Mouse (Mus musculus): ENCODE measurements around the gene Nfe2. TPM values are rescaled to one million over a fixed set of nuclear protein-coding genes. Genes with fewer than 3 reads are reported as not detected.

The Nfe2 gene
- polyA plus RNA-seq, 1 experiment from 2014 or later = 2.0 TPM

GRCm38 (mm10) chr15:103300560-103300959 is 42.4 kb upstream of the Nfe2 start:
- Histone ChIP-seq H3K9ac (no peak overlapping the region), H3K4me3 (replicated peaks) (no peak overlapping the region)
- WGBS = 15% methylated on average over 2 of the region's 2 CpGs

GRCm38 (mm10) chr15:103300067-103300471 is 41.9 kb upstream of the Nfe2 start:
- Histone ChIP-seq H3K4me3 (replicated peaks) (peak overlapping the region; percentile 6), H3K27me3 (no peaks in the 10 kb centered on the region), H3K9me3 (replicated peaks) (no peaks in the 10 kb centered on the region), H3K4me1 (peaks cover 87% of the 10 kb centered on the region), H3K9ac (no peak overlapping the region), H3K27ac (replicated peaks) (peak overlapping the region; percentile 95), H3K36me3 (peaks cover 18% of the 10 kb centered on the region; the same call in 1 of the 2 replicates), H3K4me2 (replicated peaks) (peak overlapping the region; percentile 38)
- 5% methylated on average over 18 of the region's 18 CpGs for whole genome bisulfite sequencing
- ATAC-seq (ENCODE audit: insufficient number of reproducible peaks, low FRiP score, low TSS enrichment, low read depth) = peak; percentile 17; the same call in 1 of the 2 replicates

More at GRCm38 (mm10) chr15:103300560-103300959, 42.4 kb upstream of the Nfe2 start:
- peak overlapping the region; percentile 38 for H3K4me2 ChIP-seq (replicated peaks)
- H3K27ac ChIP-seq (replicated peaks) = peak overlapping the region; percentile 95
- no peaks in the 10 kb centered on the region for H3K27me3 ChIP-seq
- H3K9me3 ChIP-seq (replicated peaks) = no peaks in the 10 kb centered on the region
- peaks cover 18% of the 10 kb centered on the region; the same call in 1 of the 2 replicates for H3K36me3 ChIP-seq
- peaks cover 85% of the 10 kb centered on the region for H3K4me1 ChIP-seq
- ATAC-seq (ENCODE audit: insufficient number of reproducible peaks, low FRiP score, low TSS enrichment, low read depth) = no peak

GRCm38 (mm10) chr15:103299644-103300043 is 41.4 kb upstream of the Nfe2 start:
- WGBS = 37% methylated on average over 8 of the region's 8 CpGs
- H3K9me3 ChIP-seq (replicated peaks) = no peaks in the 10 kb centered on the region
- H3K27ac ChIP-seq (replicated peaks) = peak overlapping the region; percentile 95
- no peak overlapping the region for H3K4me3 ChIP-seq (replicated peaks)
- H3K27me3 ChIP-seq = no peaks in the 10 kb centered on the region
- no peak for ATAC-seq (ENCODE audit: insufficient number of reproducible peaks, low FRiP score, low TSS enrichment, low read depth)
- no peak overlapping the region for H3K9ac ChIP-seq
- peaks cover 18% of the 10 kb centered on the region; the same call in 1 of the 2 replicates for H3K36me3 ChIP-seq
- peak overlapping the region; percentile 38 for H3K4me2 ChIP-seq (replicated peaks)
- peaks cover 87% of the 10 kb centered on the region for H3K4me1 ChIP-seq

GRCm38 (mm10) chr15:103298861-103299616 is 40.8 kb upstream of the Nfe2 start:
- WGBS = 62% methylated on average over 5 of the region's 5 CpGs
- Histone ChIP-seq H3K9me3 (replicated peaks) (no peaks in the 10 kb centered on the region), H3K4me2 (replicated peaks) (peak overlapping the region; percentile 38; the same call in 1 of the 2 replicates), H3K9ac (no peak overlapping the region), H3K27ac (replicated peaks) (peak overlapping the region; percentile 95), H3K4me3 (replicated peaks) (no peak overlapping the region), H3K27me3 (no peaks in the 10 kb centered on the region), H3K4me1 (peaks cover 83% of the 10 kb centered on the region), H3K36me3 (peaks cover 18% of the 10 kb centered on the region; the same call in 1 of the 2 replicates)
- no peak for ATAC-seq (ENCODE audit: insufficient number of reproducible peaks, low FRiP score, low TSS enrichment, low read depth)

- Histone ChIP-seq H3K4me1 (peaks cover 73% of the 10 kb centered on the region), H3K4me2 (replicated peaks) (no peak overlapping the region), H3K4me3 (replicated peaks) (no peak overlapping the region), H3K27ac (replicated peaks) (peak overlapping the region; percentile 95; the same call in 1 of the 2 replicates), H3K36me3 (peaks cover 24% of the 10 kb centered on the region; the same call in 1 of the 2 replicates), H3K9me3 (replicated peaks) (no peaks in the 10 kb centered on the region), H3K27me3 (no peaks in the 10 kb centered on the region), H3K9ac (no peak overlapping the region)
- WGBS = 72% methylated on average over 3 of the region's 3 CpGs
- ATAC-seq (ENCODE audit: insufficient number of reproducible peaks, low FRiP score, low TSS enrichment, low read depth) = no peak
These were observed 39.8 kb upstream of the Nfe2 start for GRCm38 (mm10) chr15:103298026-103298425.

GRCm38 (mm10) chr15:103297313-103297712 is 39.1 kb upstream of the Nfe2 start:
- ATAC-seq (ENCODE audit: insufficient number of reproducible peaks, low FRiP score, low TSS enrichment, low read depth) = no peak
- no peaks in the 10 kb centered on the region for H3K27me3 ChIP-seq
- H3K9ac ChIP-seq = no peak overlapping the region
- no peak overlapping the region for H3K4me3 ChIP-seq (replicated peaks)
- peaks cover 66% of the 10 kb centered on the region for H3K4me1 ChIP-seq
- H3K9me3 ChIP-seq (replicated peaks) = no peaks in the 10 kb centered on the region
- peaks cover 31% of the 10 kb centered on the region; the same call in 1 of the 2 replicates for H3K36me3 ChIP-seq
- WGBS = 43% methylated on average over 6 of the region's 6 CpGs
- H3K4me2 ChIP-seq (replicated peaks) = no peak overlapping the region
- H3K27ac ChIP-seq (replicated peaks) = 0 out of 2 replicates have a peak overlapping the region, but pooled peaks have one; percentile 39

- ATAC-seq (ENCODE audit: insufficient number of reproducible peaks, low FRiP score, low TSS enrichment, low read depth) = no peak
- Histone ChIP-seq H3K9me3 (replicated peaks) (no peaks in the 10 kb centered on the region), H3K9ac (no peak overlapping the region), H3K4me2 (replicated peaks) (no peak overlapping the region), H3K36me3 (peaks cover 44% of the 10 kb centered on the region), H3K4me1 (peaks cover 53% of the 10 kb centered on the region), H3K27ac (replicated peaks) (peak overlapping the region; percentile 44; the same call in 1 of the 2 replicates), H3K27me3 (no peaks in the 10 kb centered on the region), H3K4me3 (replicated peaks) (no peak overlapping the region)
- 13% methylated on average over 5 of the region's 5 CpGs for whole genome bisulfite sequencing
These were observed 37.6 kb upstream of the Nfe2 start for GRCm38 (mm10) chr15:103295851-103296250.

GRCm38 (mm10) chr15:103294649-103295048 is 36.4 kb upstream of the Nfe2 start:
- 0 out of 2 replicates have a peak, but pooled peaks have one; percentile 8 for ATAC-seq (ENCODE audit: insufficient number of reproducible peaks, low FRiP score, low TSS enrichment, low read depth)
- peaks cover 42% of the 10 kb centered on the region for H3K4me1 ChIP-seq
- peaks cover 49% of the 10 kb centered on the region for H3K36me3 ChIP-seq
- no peak overlapping the region for H3K4me2 ChIP-seq (replicated peaks)
- H3K4me3 ChIP-seq (replicated peaks) = no peak overlapping the region
- H3K27ac ChIP-seq (replicated peaks) = no peak overlapping the region; the same call in 1 of the 2 replicates
- H3K27me3 ChIP-seq = no peaks in the 10 kb centered on the region
- H3K9me3 ChIP-seq (replicated peaks) = no peaks in the 10 kb centered on the region
- 29% methylated on average over 2 of the region's 2 CpGs for WGBS
- H3K9ac ChIP-seq = no peak overlapping the region

- 96% methylated on average over 2 of the region's 2 CpGs for WGBS
- Histone ChIP-seq H3K4me2 (replicated peaks) (no peak overlapping the region), H3K36me3 (peaks cover 41% of the 10 kb centered on the region), H3K9ac (no peak overlapping the region), H3K9me3 (replicated peaks) (no peaks in the 10 kb centered on the region), H3K27ac (replicated peaks) (peak overlapping the region; percentile 73), H3K27me3 (no peaks in the 10 kb centered on the region), H3K4me1 (peaks cover 37% of the 10 kb centered on the region), H3K4me3 (replicated peaks) (no peak overlapping the region)
- no peak for ATAC-seq (ENCODE audit: insufficient number of reproducible peaks, low FRiP score, low TSS enrichment, low read depth)
These were observed 35.2 kb upstream of the Nfe2 start for GRCm38 (mm10) chr15:103293375-103293774.

GRCm38 (mm10) chr15:103292673-103293345 is 34.6 kb upstream of the Nfe2 start:
- Histone ChIP-seq H3K27ac (replicated peaks) (peak overlapping the region; percentile 73), H3K9me3 (replicated peaks) (no peaks in the 10 kb centered on the region), H3K4me2 (replicated peaks) (no peak overlapping the region), H3K9ac (no peak overlapping the region), H3K4me1 (peaks cover 33% of the 10 kb centered on the region), H3K4me3 (replicated peaks) (no peak overlapping the region), H3K27me3 (no peaks in the 10 kb centered on the region), H3K36me3 (peaks cover 41% of the 10 kb centered on the region)
- ATAC-seq (ENCODE audit: insufficient number of reproducible peaks, low FRiP score, low TSS enrichment, low read depth) = 0 out of 2 replicates have a peak, but pooled peaks have one; percentile 34
- 71% methylated on average over 4 of the region's 4 CpGs for whole genome bisulfite sequencing

- Histone ChIP-seq H3K9ac (no peak overlapping the region), H3K27ac (replicated peaks) (no peak overlapping the region), H3K36me3 (peaks cover 31% of the 10 kb centered on the region), H3K27me3 (no peaks in the 10 kb centered on the region), H3K4me2 (replicated peaks) (no peak overlapping the region), H3K9me3 (replicated peaks) (no peaks in the 10 kb centered on the region), H3K4me3 (replicated peaks) (no peak overlapping the region), H3K4me1 (peaks cover 22% of the 10 kb centered on the region)
- 91% methylated on average over 9 of the region's 9 CpGs for WGBS
- ATAC-seq (ENCODE audit: insufficient number of reproducible peaks, low FRiP score, low TSS enrichment, low read depth) = no peak
These were observed 32.6 kb upstream of the Nfe2 start for GRCm38 (mm10) chr15:103290843-103291242.

Measured in embryonic facial prominence, embryonic 15.5 days (tissue).